Mouse (Mus musculus): ENCODE measurements around the gene Klk1b4. TPM values are rescaled to one million over a fixed set of nuclear protein-coding genes. Genes with fewer than 3 reads are reported as not detected.
"Not testable (repeated sequence)": the region's sequence is repeated elsewhere in the genome, so short reads cannot be mapped to it uniquely, and the experiment has no call there.

The Klk1b4 gene
- not detected in 2 replicates for polyA plus RNA-seq (2012; rRNA removed)

GRCm38 (mm10) chr7:44207135-44207534, at the start of gene Klk1b4:
TSS of gene Klk1b4 (plus strand) at chr7:44207435.
- H3K4me3 ChIP-seq (replicated peaks; ENCODE audit: insufficient read depth, low read depth, low read length); H3K4me1 ChIP-seq (ENCODE audit: control insufficient read depth, insufficient read depth, low read length); DNase-seq; H3K27me3 ChIP-seq (ENCODE audit: control insufficient read depth, insufficient read depth, low read length); H3K27ac ChIP-seq (ENCODE audit: insufficient read depth, low read length): not testable (repeated sequence)
- WGBS = 28% methylated on average over 3 of the region's 3 CpGs

GRCm38 (mm10) chr7:44179299-44180045, 27.8 kb upstream of the Klk1b4 start:
- 37% methylated on average over 9 of the region's 9 CpGs for WGBS
- no peaks in the 10 kb centered on the region for H3K4me1 ChIP-seq (ENCODE audit: control insufficient read depth, insufficient read depth, low read length)
- H3K27me3 ChIP-seq (ENCODE audit: control insufficient read depth, insufficient read depth, low read length) = no peaks in the 10 kb centered on the region
- H3K27ac ChIP-seq (ENCODE audit: insufficient read depth, low read length) = no peak overlapping the region
- TF ChIP-seq CTCF (IDR thresholded peaks at IDR 0.05; ENCODE audit: borderline replicate concordance, insufficient read depth, low read depth, low read length) (no peak), POLR2A (IDR thresholded peaks at IDR 0.05; ENCODE audit: borderline replicate concordance, insufficient read depth, low read length) (no peak)
- no peak for DNase-seq
- H3K4me3 ChIP-seq (replicated peaks; ENCODE audit: insufficient read depth, low read depth, low read length) = no peak overlapping the region

DNA sequence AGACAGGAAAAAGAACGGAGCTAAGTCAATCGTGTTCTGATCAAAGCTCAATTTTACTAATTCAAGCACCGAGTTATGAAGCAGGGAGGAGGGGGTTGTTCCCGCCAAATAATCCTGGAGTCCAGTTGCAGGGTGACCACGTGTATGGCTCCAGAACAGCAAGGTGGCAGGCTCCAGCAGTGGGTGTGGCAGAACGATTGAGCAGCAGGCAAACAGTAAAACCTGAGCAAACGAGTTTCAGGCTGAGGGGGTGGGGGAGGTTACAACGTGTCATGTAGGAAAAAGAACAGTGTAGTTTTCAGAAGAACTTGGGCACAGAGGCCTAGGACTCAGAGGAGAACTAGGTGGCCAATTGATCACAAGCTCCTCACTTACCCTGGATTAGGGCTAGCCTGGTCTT, 20.7 kb upstream of the Klk1b4 start:
- H3K27ac ChIP-seq (ENCODE audit: insufficient read depth, low read length); DNase-seq; H3K27me3 ChIP-seq (ENCODE audit: control insufficient read depth, insufficient read depth, low read length); H3K4me3 ChIP-seq (replicated peaks; ENCODE audit: insufficient read depth, low read depth, low read length); H3K4me1 ChIP-seq (ENCODE audit: control insufficient read depth, insufficient read depth, low read length): not testable (repeated sequence)
- WGBS = 60% methylated on average over 8 of the region's 8 CpGs

- H3K4me1 ChIP-seq (ENCODE audit: control insufficient read depth, insufficient read depth, low read length); H3K4me3 ChIP-seq (replicated peaks; ENCODE audit: insufficient read depth, low read depth, low read length); H3K27me3 ChIP-seq (ENCODE audit: control insufficient read depth, insufficient read depth, low read length); H3K27ac ChIP-seq (ENCODE audit: insufficient read depth, low read length); DNase-seq: not testable (repeated sequence)
Observed at GRCm38 (mm10) chr7:44187936-44188335, 19.3 kb upstream of the Klk1b4 start, which contains the start of gene Klk1b24. TSS of gene Klk1b24 (plus strand) at chr7:44188236.

DNA sequence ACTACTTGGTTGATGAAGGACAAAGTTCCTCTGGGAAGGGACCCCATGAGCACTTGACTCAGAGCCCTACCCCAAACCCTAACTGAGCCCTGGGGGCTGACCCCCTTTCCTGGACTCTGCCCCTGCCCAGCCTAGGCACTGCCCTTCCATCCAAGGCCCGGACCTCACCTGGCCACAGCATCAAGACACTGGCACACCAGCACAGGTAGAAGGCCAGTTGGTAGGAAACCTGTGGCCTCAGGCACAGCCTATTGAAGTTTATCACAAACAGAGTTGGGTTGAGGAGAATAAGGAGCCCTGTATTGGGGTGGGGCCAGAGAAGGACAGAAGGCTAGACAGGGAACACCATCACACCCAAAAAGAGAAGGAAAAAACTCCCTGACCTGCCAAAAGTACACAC, 13.8 kb upstream of the Klk1b4 start:
- not testable (repeated sequence) for H3K4me1 ChIP-seq (ENCODE audit: control insufficient read depth, insufficient read depth, low read length); DNase-seq; H3K27me3 ChIP-seq (ENCODE audit: control insufficient read depth, insufficient read depth, low read length); H3K27ac ChIP-seq (ENCODE audit: insufficient read depth, low read length); H3K4me3 ChIP-seq (replicated peaks; ENCODE audit: insufficient read depth, low read depth, low read length)
- WGBS = 86% methylated on average over 1 of the region's 1 CpGs

GRCm38 (mm10) chr7:44197891-44198290, 9.3 kb upstream of the Klk1b4 start, which contains the start of gene Klk1b3:
TSS of gene Klk1b3 (plus strand) at chr7:44198191.
- 41% methylated on average over 3 of the region's 3 CpGs for WGBS
- H3K27me3 ChIP-seq (ENCODE audit: control insufficient read depth, insufficient read depth, low read length) = no peaks in the 10 kb centered on the region
- H3K4me3 ChIP-seq (replicated peaks; ENCODE audit: insufficient read depth, low read depth, low read length) = no peak within 1 kb of the TSS
- TF ChIP-seq POLR2A (IDR thresholded peaks at IDR 0.05; ENCODE audit: borderline replicate concordance, insufficient read depth, low read length) (no peak), CTCF (IDR thresholded peaks at IDR 0.05; ENCODE audit: borderline replicate concordance, insufficient read depth, low read depth, low read length) (no peak)
- H3K27ac ChIP-seq (ENCODE audit: insufficient read depth, low read length) = no peak within 1 kb of the TSS
- no peaks in the 10 kb centered on the region for H3K4me1 ChIP-seq (ENCODE audit: control insufficient read depth, insufficient read depth, low read length)
- no peak for DNase-seq

DNA sequence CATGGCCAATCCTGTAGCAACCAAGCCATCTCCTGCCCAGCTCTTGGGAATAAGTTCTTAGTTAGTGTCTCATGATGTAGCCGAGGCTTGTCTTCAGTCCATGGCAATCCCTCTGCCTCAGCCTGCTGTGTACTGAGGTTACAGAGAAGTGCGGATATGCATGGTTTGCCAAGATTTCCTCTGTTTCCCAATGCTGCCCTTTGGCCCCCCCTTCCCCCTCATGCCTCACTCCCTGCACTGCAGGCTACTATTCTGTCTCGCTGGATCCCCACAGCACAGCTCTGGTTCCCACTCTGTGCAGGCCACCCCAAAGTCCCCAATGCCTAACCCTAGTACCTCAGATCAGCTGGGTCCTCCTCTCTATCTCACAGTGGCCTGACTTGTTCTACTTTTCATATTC, 1.1 kb downstream of the Klk1b4 start:
- TF ChIP-seq CTCF (IDR thresholded peaks at IDR 0.05; ENCODE audit: borderline replicate concordance, insufficient read depth, low read depth, low read length) (no peak), POLR2A (IDR thresholded peaks at IDR 0.05; ENCODE audit: borderline replicate concordance, insufficient read depth, low read length) (no peak)
- Histone ChIP-seq H3K4me1 (ENCODE audit: control insufficient read depth, insufficient read depth, low read length) (no peaks in the 10 kb centered on the region), H3K27me3 (ENCODE audit: control insufficient read depth, insufficient read depth, low read length) (no peaks in the 10 kb centered on the region), H3K27ac (ENCODE audit: insufficient read depth, low read length) (no peak overlapping the region), H3K4me3 (replicated peaks; ENCODE audit: insufficient read depth, low read depth, low read length) (no peak overlapping the region)
- no peak for DNase-seq
- WGBS = 69% methylated on average over 3 of the region's 3 CpGs

DNA sequence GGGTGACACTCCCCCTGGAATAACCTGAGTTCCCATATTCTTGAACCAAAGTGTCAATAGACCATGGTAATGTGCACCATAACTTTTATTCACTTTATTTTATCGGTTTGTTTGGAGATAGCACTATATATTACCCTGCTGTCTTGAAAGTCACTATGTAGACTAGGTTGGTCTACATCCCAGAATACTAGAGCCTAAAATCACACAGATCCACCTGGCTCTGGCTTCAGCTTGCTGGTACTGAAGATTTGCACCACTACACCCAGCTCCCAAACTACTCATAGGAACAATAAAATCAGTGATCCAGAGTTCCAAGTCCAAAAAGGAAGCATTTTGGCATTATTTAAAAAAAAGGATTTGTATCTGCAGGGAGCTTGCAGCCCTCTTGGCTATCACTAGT, 8.4 kb downstream of the Klk1b4 start, which contains the start of gene Klk1b5:
TSS of gene Klk1b5 (plus strand) at position 301 of the 400 bp plus-strand sequence.
- no peaks in the 10 kb centered on the region; the same call in 1 of the 2 replicates for H3K4me1 ChIP-seq (ENCODE audit: control insufficient read depth, insufficient read depth, low read length)
- no peak for TF ChIP-seq POLR2A (IDR thresholded peaks at IDR 0.05; ENCODE audit: borderline replicate concordance, insufficient read depth, low read length)
- TF ChIP-seq CTCF (IDR thresholded peaks at IDR 0.05; ENCODE audit: borderline replicate concordance, insufficient read depth, low read depth, low read length) = no peak
- H3K27ac ChIP-seq (ENCODE audit: insufficient read depth, low read length) = no peak within 1 kb of the TSS
- H3K4me3 ChIP-seq (replicated peaks; ENCODE audit: insufficient read depth, low read depth, low read length) = no peak within 1 kb of the TSS
- no peak for DNase-seq
- WGBS = 80% methylated on average over 1 of the region's 1 CpGs
- H3K27me3 ChIP-seq (ENCODE audit: control insufficient read depth, insufficient read depth, low read length) = no peaks in the 10 kb centered on the region

GRCm38 (mm10) chr7:44221601-44222000, 14.4 kb downstream of the Klk1b4 start:
- H3K27ac ChIP-seq (ENCODE audit: insufficient read depth, low read length); DNase-seq; H3K4me1 ChIP-seq (ENCODE audit: control insufficient read depth, insufficient read depth, low read length); H3K27me3 ChIP-seq (ENCODE audit: control insufficient read depth, insufficient read depth, low read length); H3K4me3 ChIP-seq (replicated peaks; ENCODE audit: insufficient read depth, low read depth, low read length): not testable (repeated sequence)
- WGBS = 63% methylated on average over 10 of the region's 10 CpGs

DNA sequence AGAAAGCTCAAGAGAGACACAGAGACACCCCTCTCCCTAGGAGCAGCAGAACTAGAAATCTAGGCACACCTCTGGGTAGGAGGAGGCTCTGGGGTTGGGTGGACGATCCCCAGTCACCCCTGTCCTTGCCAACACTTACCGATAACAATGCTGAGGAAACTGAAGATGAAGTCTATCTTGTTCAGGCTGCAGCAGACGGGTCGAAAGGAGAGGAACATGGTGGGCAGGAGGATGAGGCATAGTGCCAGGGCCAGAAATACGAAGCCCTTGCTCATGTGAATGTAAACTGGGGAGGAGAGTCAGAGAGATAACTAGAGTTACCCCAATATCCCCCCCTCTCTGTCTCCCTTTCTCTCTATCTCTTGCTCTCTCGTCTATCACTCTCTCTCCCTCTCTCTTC, 15.1 kb downstream of the Klk1b4 start:
- H3K27me3 ChIP-seq (ENCODE audit: control insufficient read depth, insufficient read depth, low read length); DNase-seq; H3K27ac ChIP-seq (ENCODE audit: insufficient read depth, low read length); H3K4me3 ChIP-seq (replicated peaks; ENCODE audit: insufficient read depth, low read depth, low read length); H3K4me1 ChIP-seq (ENCODE audit: control insufficient read depth, insufficient read depth, low read length): not testable (repeated sequence)
- WGBS = 64% methylated on average over 6 of the region's 6 CpGs
